Mouse (Mus musculus): ENCODE results near the gene Olfr1133.

DNA sequence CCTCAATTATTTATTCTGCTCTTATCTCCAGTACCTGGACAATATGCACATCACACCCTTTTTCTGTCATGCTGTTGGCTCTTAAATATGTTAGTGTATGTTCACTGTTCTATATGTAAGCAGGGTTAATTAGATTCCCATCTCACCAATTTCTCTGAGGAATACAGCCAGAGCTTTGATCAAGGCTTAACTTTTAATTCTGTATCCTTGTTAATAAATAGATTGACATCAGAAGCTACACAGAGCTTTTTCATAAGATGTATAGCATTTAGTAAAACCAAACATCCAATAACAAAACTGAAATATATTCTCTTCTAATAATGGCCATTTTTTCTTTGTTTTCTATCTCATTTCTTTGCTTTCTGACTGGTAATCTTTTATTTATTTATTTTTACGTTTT, 26.4 kb upstream of the Olfr1133 start, which contains the start of gene Olfr1135:
- TF ChIP-seq CTCF (IDR thresholded peaks at IDR 0.05): no peak
- TF ChIP-seq POLR2A (IDR thresholded peaks at IDR 0.05; ENCODE audit: insufficient read depth, low read depth, low read length): no peak

All from heart, adult 2 months (tissue).